Mouse (Mus musculus): Measurements from ENCODE around the gene Fam126b. TPM values are rescaled to one million over a fixed set of nuclear protein-coding genes. Genes with fewer than 3 reads are reported as not detected.
A peak's percentile ranks its signal among the peaks of the same experiment; 100 is the strongest.

The Fam126b gene
- polyA plus RNA-seq, 1 experiment from 2014 or later, result 9.5 TPM

DNA sequence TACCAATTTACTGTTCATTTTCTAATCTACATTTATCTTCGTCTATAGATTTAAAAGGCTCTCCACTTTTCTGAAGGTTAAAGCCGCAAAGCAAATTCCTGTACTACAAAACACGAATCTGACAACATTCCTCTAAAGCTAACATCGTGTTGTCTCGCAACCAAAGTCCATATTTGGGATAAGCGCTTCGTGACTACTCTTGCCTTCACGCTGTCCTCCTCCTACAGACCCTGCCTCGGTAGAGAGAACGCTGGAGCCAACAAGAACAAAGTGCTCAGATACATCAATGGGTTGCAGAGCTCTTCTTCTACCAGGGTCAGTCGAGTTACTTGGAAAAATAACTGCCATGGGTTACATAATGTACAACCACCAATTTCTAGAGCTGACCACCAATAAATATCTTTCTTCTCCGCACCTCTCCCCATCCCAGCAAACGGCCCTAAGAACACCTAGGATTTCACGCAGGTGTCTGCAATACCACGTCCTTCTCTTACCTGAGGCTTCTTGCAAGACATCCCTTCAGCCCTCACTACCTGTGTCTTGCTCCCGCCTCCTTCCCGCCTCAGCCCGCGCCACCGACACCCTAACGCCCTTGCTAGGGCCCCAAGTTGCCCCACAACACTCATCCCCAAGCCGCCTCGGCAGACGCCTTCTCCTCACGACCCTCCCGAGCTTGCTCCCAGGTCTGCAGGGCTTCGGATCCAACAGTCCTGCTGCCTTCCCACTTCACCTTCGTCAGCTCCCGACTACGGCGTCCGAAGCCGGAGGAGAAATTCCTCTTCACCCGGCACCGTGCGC, 551 bp downstream of the Fam126b start:
- peak overlapping the region; percentile 71 for H3K9ac ChIP-seq (replicated peaks; ENCODE audit: low read depth, low read length)
- H3K27me3 ChIP-seq (ENCODE audit: control insufficient read depth, insufficient read depth, low read length), result no peaks in the 10 kb centered on the region
- no peaks in the 10 kb centered on the region for H3K9me3 ChIP-seq (ENCODE audit: control insufficient read depth, low read depth, low read length)
- peaks cover 5% of the 10 kb centered on the region; the same call in 1 of the 2 replicates for H3K4me1 ChIP-seq (ENCODE audit: control insufficient read depth, insufficient read depth, low read length)
- 5% methylated on average over 36 of the region's 36 CpGs for WGBS
- H3K4me3 ChIP-seq (ENCODE audit: low read depth, low read length), result peak overlapping the region; percentile 89
- peak; percentile 64 for ATAC-seq (ENCODE audit: insufficient number of reproducible peaks, insufficient read depth, low FRiP score, low read depth)
- no peak overlapping the region for H3K27ac ChIP-seq (ENCODE audit: low read length)
- H3K36me3 ChIP-seq (ENCODE audit: control insufficient read depth, insufficient read depth, low read length), result no peaks in the 10 kb centered on the region
- peak overlapping the region; percentile 83 for H3K4me2 ChIP-seq (replicated peaks; ENCODE audit: low read depth, low read length)

DNA sequence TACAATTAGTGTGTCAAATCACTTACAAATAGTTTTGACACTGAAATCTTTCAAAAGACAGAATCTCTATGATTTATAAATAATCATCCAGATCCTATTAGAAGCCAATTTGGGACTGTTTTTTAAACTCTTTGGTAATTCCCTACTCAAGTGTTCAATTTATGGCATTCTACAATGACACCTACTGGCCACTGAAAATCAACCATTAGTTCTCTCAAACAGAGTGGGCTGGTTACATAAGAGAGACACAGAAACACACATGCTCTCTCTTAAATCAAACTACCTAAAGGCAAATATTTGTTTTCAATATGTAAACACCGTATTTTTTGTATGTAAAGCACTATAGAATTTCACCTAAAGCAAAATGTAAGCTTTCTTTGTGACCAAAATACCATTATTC, 1.9 kb downstream of the Fam126b start:
- H3K9ac ChIP-seq (replicated peaks; ENCODE audit: low read depth, low read length), result no peak overlapping the region
- H3K4me2 ChIP-seq (replicated peaks; ENCODE audit: low read depth, low read length), result no peak overlapping the region
- H3K27me3 ChIP-seq (ENCODE audit: control insufficient read depth, insufficient read depth, low read length), result no peaks in the 10 kb centered on the region
- H3K4me1 ChIP-seq (ENCODE audit: control insufficient read depth, insufficient read depth, low read length), result peaks cover 5% of the 10 kb centered on the region; the same call in 1 of the 2 replicates
- H3K9me3 ChIP-seq (ENCODE audit: control insufficient read depth, low read depth, low read length), result no peaks in the 10 kb centered on the region
- no peak overlapping the region for H3K27ac ChIP-seq (ENCODE audit: low read length)
- ATAC-seq (ENCODE audit: insufficient number of reproducible peaks, insufficient read depth, low FRiP score, low read depth), result no peak
- 76% methylated on average over 1 of the region's 1 CpGs for WGBS
- H3K4me3 ChIP-seq (ENCODE audit: low read depth, low read length), result no peak overlapping the region
- H3K36me3 ChIP-seq (ENCODE audit: control insufficient read depth, insufficient read depth, low read length), result no peaks in the 10 kb centered on the region

DNA sequence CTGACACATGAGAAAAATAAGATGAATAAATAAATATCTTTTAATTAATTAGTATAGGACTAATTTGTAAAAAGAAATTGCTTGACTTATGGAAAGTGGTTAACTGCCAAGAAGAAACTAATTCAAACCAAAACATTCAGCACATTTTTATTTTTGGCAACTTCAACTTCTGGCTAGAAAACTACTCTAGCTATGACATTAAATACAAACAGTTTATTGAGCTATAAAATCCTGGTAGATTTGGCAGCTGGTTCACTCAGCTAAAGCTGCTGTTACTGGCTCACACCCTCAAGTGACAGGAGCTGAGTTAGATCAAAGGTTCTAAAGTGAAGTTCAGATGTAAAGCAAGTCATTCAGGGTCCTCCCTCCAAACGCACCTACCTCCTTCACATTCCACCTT, 3.5 kb downstream of the Fam126b start:
- H3K27ac ChIP-seq (ENCODE audit: low read length), result no peak overlapping the region
- H3K27me3 ChIP-seq (ENCODE audit: control insufficient read depth, insufficient read depth, low read length), result no peaks in the 10 kb centered on the region
- H3K4me3 ChIP-seq (ENCODE audit: low read depth, low read length), result no peak overlapping the region
- WGBS, result 66% methylated on average over 1 of the region's 1 CpGs
- no peak for ATAC-seq (ENCODE audit: insufficient number of reproducible peaks, insufficient read depth, low FRiP score, low read depth)
- H3K9ac ChIP-seq (replicated peaks; ENCODE audit: low read depth, low read length), result no peak overlapping the region
- peaks cover 5% of the 10 kb centered on the region; the same call in 1 of the 2 replicates for H3K4me1 ChIP-seq (ENCODE audit: control insufficient read depth, insufficient read depth, low read length)
- H3K36me3 ChIP-seq (ENCODE audit: control insufficient read depth, insufficient read depth, low read length), result no peaks in the 10 kb centered on the region
- no peaks in the 10 kb centered on the region for H3K9me3 ChIP-seq (ENCODE audit: control insufficient read depth, low read depth, low read length)
- no peak overlapping the region for H3K4me2 ChIP-seq (replicated peaks; ENCODE audit: low read depth, low read length)

DNA sequence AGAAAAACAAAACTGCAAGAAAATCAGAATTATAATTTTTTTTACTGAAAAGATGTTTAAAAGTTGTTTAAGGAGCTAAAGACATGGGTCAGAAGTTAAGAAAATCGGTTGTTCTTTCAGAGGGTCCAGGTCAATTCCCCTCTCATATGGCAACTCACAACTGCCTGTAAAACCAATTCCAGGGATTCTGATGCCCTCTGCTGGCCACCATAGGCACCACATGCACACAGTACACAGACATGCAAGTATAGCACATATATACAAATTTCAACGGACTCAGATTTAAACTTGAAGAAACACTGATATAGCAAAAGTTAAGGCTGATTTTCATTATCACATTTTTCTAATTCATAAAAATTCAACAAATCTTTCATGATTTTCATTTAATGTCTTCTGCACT, 6.9 kb downstream of the Fam126b start:
- H3K36me3 ChIP-seq (ENCODE audit: control insufficient read depth, insufficient read depth, low read length), result no peaks in the 10 kb centered on the region
- no peak overlapping the region for H3K4me2 ChIP-seq (replicated peaks; ENCODE audit: low read depth, low read length)
- ATAC-seq (ENCODE audit: insufficient number of reproducible peaks, insufficient read depth, low FRiP score, low read depth), result no peak
- H3K4me3 ChIP-seq (ENCODE audit: low read depth, low read length), result no peak overlapping the region
- H3K27me3 ChIP-seq (ENCODE audit: control insufficient read depth, insufficient read depth, low read length), result no peaks in the 10 kb centered on the region
- no peaks in the 10 kb centered on the region for H3K9me3 ChIP-seq (ENCODE audit: control insufficient read depth, low read depth, low read length)
- no peaks in the 10 kb centered on the region for H3K4me1 ChIP-seq (ENCODE audit: control insufficient read depth, insufficient read depth, low read length)
- whole genome bisulfite sequencing, result 91% methylated on average over 2 of the region's 2 CpGs
- H3K9ac ChIP-seq (replicated peaks; ENCODE audit: low read depth, low read length), result no peak overlapping the region
- no peak overlapping the region for H3K27ac ChIP-seq (ENCODE audit: low read length)

DNA sequence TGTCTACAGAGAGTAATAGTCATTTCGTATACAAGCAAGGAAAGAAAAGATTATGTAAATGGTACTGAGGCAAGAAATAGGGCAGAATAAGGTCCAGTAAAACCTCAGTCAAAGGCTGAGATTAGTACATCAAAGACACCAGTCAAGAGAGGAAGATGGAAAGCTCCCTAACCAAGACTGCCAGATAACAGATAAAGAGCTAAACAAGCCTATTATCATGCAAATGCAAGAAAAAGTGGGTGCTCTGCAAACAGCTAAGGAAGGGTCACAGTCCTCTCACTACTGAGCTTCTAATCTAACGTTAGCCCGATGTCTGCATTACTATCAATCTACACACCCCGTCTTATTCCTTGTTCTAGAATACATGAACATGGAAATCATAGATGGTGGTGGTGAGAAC, 15.7 kb downstream of the Fam126b start:
- no peak for ATAC-seq (ENCODE audit: insufficient number of reproducible peaks, insufficient read depth, low FRiP score, low read depth)
- Histone ChIP-seq H3K9me3 (ENCODE audit: control insufficient read depth, low read depth, low read length) (no peaks in the 10 kb centered on the region), H3K36me3 (ENCODE audit: control insufficient read depth, insufficient read depth, low read length) (no peaks in the 10 kb centered on the region), H3K4me3 (ENCODE audit: low read depth, low read length) (no peak overlapping the region), H3K4me1 (ENCODE audit: control insufficient read depth, insufficient read depth, low read length) (no peaks in the 10 kb centered on the region), H3K27me3 (ENCODE audit: control insufficient read depth, insufficient read depth, low read length) (no peaks in the 10 kb centered on the region), H3K27ac (ENCODE audit: low read length) (no peak overlapping the region), H3K4me2 (replicated peaks; ENCODE audit: low read depth, low read length) (no peak overlapping the region), H3K9ac (replicated peaks; ENCODE audit: low read depth, low read length) (no peak overlapping the region)
- 50% methylated on average over 4 of the region's 4 CpGs for WGBS

DNA sequence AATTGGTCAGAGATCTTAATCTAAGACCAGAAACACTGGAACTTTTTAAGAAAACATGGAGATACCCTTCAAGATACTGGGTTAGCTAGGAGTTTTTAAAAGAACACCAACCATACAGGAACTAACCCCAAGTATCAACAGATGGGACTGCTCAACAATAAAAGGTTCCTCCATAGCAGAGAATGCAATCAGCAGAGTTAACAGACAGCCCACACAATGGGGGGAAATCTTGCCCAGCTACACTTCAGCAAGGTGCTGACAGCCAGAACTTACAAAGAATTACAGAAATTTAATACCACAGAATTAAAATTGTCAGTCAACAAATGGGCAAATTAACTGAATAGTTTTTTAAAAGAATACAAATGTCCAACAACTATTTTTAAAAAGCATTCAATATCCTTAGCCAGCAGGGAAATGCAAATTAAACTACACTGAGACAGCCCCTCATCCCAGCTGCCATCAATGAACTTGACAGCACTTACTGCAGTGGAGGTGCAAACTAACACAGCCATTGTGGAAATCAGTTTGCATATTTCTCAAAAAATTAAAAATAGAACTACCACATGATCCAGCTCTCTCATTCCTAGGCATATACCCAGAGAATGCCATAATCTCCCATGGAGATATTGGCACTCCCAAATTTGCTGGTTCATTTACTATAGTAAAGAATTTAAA, 17.5 kb downstream of the Fam126b start:
- Histone ChIP-seq H3K9ac (replicated peaks; ENCODE audit: low read depth, low read length) (no peak overlapping the region), H3K27me3 (ENCODE audit: control insufficient read depth, insufficient read depth, low read length) (no peaks in the 10 kb centered on the region), H3K4me2 (replicated peaks; ENCODE audit: low read depth, low read length) (no peak overlapping the region), H3K9me3 (ENCODE audit: control insufficient read depth, low read depth, low read length) (no peaks in the 10 kb centered on the region), H3K4me3 (ENCODE audit: low read depth, low read length) (no peak overlapping the region), H3K4me1 (ENCODE audit: control insufficient read depth, insufficient read depth, low read length) (no peaks in the 10 kb centered on the region), H3K27ac (ENCODE audit: low read length) (no peak overlapping the region), H3K36me3 (ENCODE audit: control insufficient read depth, insufficient read depth, low read length) (no peaks in the 10 kb centered on the region)
- ATAC-seq (ENCODE audit: insufficient number of reproducible peaks, insufficient read depth, low FRiP score, low read depth), result no peak

DNA sequence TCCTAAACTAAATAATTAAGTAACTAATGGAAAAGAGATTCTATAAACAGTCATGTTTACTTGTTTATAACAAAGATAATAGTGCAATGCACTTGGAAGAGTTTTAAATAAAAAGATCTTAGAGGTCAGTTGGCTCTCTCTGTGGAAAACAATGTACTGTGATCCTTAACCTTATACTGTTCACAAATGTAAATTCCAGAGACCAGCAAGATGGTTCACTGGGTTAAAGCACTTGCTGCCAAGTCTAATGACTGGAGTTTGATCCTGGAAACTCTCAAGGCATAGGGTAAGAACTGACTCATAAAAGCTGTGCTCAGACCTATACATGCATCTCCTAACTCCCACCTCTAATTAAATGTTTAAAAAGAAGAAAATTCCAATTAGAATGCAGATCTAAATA, 19.5 kb downstream of the Fam126b start:
- Histone ChIP-seq H3K36me3 (ENCODE audit: control insufficient read depth, insufficient read depth, low read length) (no peaks in the 10 kb centered on the region), H3K27me3 (ENCODE audit: control insufficient read depth, insufficient read depth, low read length) (no peaks in the 10 kb centered on the region), H3K27ac (ENCODE audit: low read length) (no peak overlapping the region), H3K4me3 (ENCODE audit: low read depth, low read length) (no peak overlapping the region), H3K4me1 (ENCODE audit: control insufficient read depth, insufficient read depth, low read length) (no peaks in the 10 kb centered on the region), H3K9me3 (ENCODE audit: control insufficient read depth, low read depth, low read length) (no peaks in the 10 kb centered on the region), H3K4me2 (replicated peaks; ENCODE audit: low read depth, low read length) (no peak overlapping the region), H3K9ac (replicated peaks; ENCODE audit: low read depth, low read length) (no peak overlapping the region)
- no peak for ATAC-seq (ENCODE audit: insufficient number of reproducible peaks, insufficient read depth, low FRiP score, low read depth)

DNA sequence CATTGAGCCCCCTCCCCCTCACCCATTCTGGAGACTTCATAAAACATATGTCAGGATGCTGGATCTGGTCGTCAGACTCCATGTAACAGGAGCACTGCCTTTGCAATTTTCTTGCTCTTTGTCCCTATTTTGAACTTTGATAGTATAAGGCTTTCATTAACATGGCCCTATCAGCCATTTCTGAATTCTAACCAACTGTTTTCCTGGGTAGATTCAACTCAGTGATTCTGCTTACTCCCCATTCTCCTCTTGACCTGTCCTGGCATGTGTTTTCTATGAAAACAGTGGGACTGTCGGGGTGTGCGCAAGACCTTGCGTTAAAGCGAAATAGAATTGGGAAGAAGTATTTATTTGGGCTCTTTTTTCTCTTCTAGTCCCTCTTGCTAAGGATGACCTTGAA, 21.1 kb downstream of the Fam126b start:
- no peaks in the 10 kb centered on the region for H3K4me1 ChIP-seq (ENCODE audit: control insufficient read depth, insufficient read depth, low read length)
- H3K36me3 ChIP-seq (ENCODE audit: control insufficient read depth, insufficient read depth, low read length), result no peaks in the 10 kb centered on the region
- H3K9me3 ChIP-seq (ENCODE audit: control insufficient read depth, low read depth, low read length), result no peaks in the 10 kb centered on the region
- no peak overlapping the region for H3K4me3 ChIP-seq (ENCODE audit: low read depth, low read length)
- H3K4me2 ChIP-seq (replicated peaks; ENCODE audit: low read depth, low read length), result no peak overlapping the region
- no peak overlapping the region for H3K9ac ChIP-seq (replicated peaks; ENCODE audit: low read depth, low read length)
- no peaks in the 10 kb centered on the region for H3K27me3 ChIP-seq (ENCODE audit: control insufficient read depth, insufficient read depth, low read length)
- no peak for ATAC-seq (ENCODE audit: insufficient number of reproducible peaks, insufficient read depth, low FRiP score, low read depth)
- no peak overlapping the region for H3K27ac ChIP-seq (ENCODE audit: low read length)
- 95% methylated on average over 5 of the region's 5 CpGs for WGBS

Data from stomach, embryonic 14.5 days (tissue).